Comparison of ENCODE assay signal across 28 mouse cellular contexts in the genomic region with DNA sequence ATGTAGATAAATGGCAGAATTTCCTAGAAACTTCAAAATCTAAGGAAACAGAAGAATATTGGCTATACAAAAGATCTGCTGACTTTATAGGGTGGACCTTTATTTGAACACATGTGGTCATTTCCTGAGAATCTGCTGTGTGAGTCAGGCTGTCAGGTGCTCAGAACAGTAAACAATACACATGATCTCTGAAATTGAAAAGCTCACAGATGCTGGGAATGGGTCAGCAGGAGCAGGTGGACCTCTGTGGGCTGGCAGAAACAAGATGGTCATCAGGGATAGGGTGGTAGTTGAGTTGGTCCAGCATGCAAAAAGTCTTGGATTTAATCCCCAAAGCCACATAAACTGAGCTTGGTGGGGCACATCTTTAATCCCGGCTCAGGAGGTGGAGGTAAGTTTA. TPM values are rescaled to one million over a fixed set of nuclear protein-coding genes. Genes with fewer than 3 reads are reported as not detected.
DNase-seq lines count a peak whose midpoint lies in the region; ATAC-seq and TF ChIP-seq lines count a peak whose summit lies in the region.
"Had no signal": no experiment of that assay in that cellular context is flagged by ENCODE, and none has a peak within 500 bp of the region (broad histone marks: within the 10 kb centered on the region; RNA-seq: fewer than 3 reads in every experiment).

No protein-coding gene starts in this region.

- no peak overlapping the region for H3K27ac ChIP-seq in lung, postnatal 0 days (ENCODE audit: low read length)
- peak overlapping the region; percentile 81 for H3K27ac ChIP-seq in liver, postnatal 0 days (ENCODE audit: low read depth)
- 0 out of 2 replicates have a peak overlapping the region, but pooled peaks have one; percentile 58 for H3K27ac ChIP-seq in stomach, postnatal 0 days (replicated peaks)
- H3K27ac ChIP-seq: embryonic facial prominence, embryonic 15.5 days; forebrain, embryonic 15.5 days; heart, embryonic 13.5 days; hindbrain, embryonic 10.5 days; hindbrain, embryonic 15.5 days; left cerebral cortex, adult 2 months; limb, embryonic 12.5 days; liver, embryonic 14.5 days; neural tube, embryonic 12.5 days had no signal

- WGBS in lung, postnatal 0 days, result 87% methylated on average over 1 of the region's 1 CpGs
- WGBS in liver, postnatal 0 days (ENCODE audit: insufficient replicate concordance), result 97% methylated on average over 1 of the region's 1 CpGs
- 77% methylated on average over 1 of the region's 1 CpGs for WGBS in stomach, postnatal 0 days

- no peak overlapping the region for H3K4me3 ChIP-seq in lung, postnatal 0 days (ENCODE audit: low read depth, low read length)
- no peak overlapping the region for H3K4me3 ChIP-seq in liver, postnatal 0 days (ENCODE audit: low read depth, low read length)
- no peak overlapping the region for H3K4me3 ChIP-seq in stomach, postnatal 0 days (ENCODE audit: low read depth, low read length)
- H3K4me3 ChIP-seq: embryonic facial prominence, embryonic 15.5 days; forebrain, embryonic 15.5 days; heart, embryonic 13.5 days; hindbrain, embryonic 10.5 days; hindbrain, embryonic 15.5 days; left cerebral cortex, adult 2 months; limb, embryonic 12.5 days; neural tube, embryonic 12.5 days had no signal

- H3K9me3 ChIP-seq in lung, postnatal 0 days (ENCODE audit: low read length), result no peaks in the 10 kb centered on the region
- no peaks in the 10 kb centered on the region for H3K9me3 ChIP-seq in liver, postnatal 0 days (ENCODE audit: low read length)
- H3K9me3 ChIP-seq in stomach, postnatal 0 days (ENCODE audit: control insufficient read depth, low read length), result no peaks in the 10 kb centered on the region
- H3K9me3 ChIP-seq: embryonic facial prominence, embryonic 15.5 days; forebrain, embryonic 15.5 days; heart, embryonic 13.5 days; hindbrain, embryonic 10.5 days; hindbrain, embryonic 15.5 days; limb, embryonic 12.5 days; neural tube, embryonic 12.5 days had no signal

- no peak for ATAC-seq in lung, postnatal 0 days
- peak; percentile 77 for ATAC-seq in liver, postnatal 0 days
- ATAC-seq in stomach, postnatal 0 days (ENCODE audit: low FRiP score, low TSS enrichment), result peak; percentile 86
- ATAC-seq: CD4-positive, CD25-positive, alpha-beta regulatory T cell, adult 4 months; forebrain, embryonic 15.5 days; midbrain, embryonic 16.5 days had no signal

- no peaks in the 10 kb centered on the region for H3K27me3 ChIP-seq in lung, postnatal 0 days (replicated peaks; ENCODE audit: insufficient read depth, low read length)
- H3K27me3 ChIP-seq in liver, postnatal 0 days (ENCODE audit: insufficient read depth, low read length), result no peaks in the 10 kb centered on the region
- H3K27me3 ChIP-seq in stomach, postnatal 0 days (ENCODE audit: control insufficient read depth, insufficient read depth, low read length), result no peaks in the 10 kb centered on the region
- H3K27me3 ChIP-seq: embryonic facial prominence, embryonic 15.5 days; forebrain, embryonic 15.5 days; heart, embryonic 13.5 days; hindbrain, embryonic 15.5 days; limb, embryonic 12.5 days; neural tube, embryonic 12.5 days had no signal

- intact Hi-C loops in heart, postnatal 25 days (cut with DNase I), result no loop called here

- H3K36me3 ChIP-seq in lung, postnatal 0 days (ENCODE audit: insufficient read depth, low read length), result no peaks in the 10 kb centered on the region
- peaks cover 10% of the 10 kb centered on the region for H3K36me3 ChIP-seq in liver, postnatal 0 days (replicated peaks; ENCODE audit: insufficient read depth, low read length)
- H3K36me3 ChIP-seq in stomach, postnatal 0 days (ENCODE audit: control insufficient read depth, insufficient read depth, low read length), result no peaks in the 10 kb centered on the region
- H3K36me3 ChIP-seq: embryonic facial prominence, embryonic 15.5 days; forebrain, embryonic 15.5 days; hindbrain, embryonic 15.5 days had no signal

- peak; percentile 79 for DNase-seq in heart, adult 11 months
- DNase-seq in heart, postnatal 25 days (ENCODE audit: low spot score), result no peak
- peak; percentile 31 for DNase-seq in lung, postnatal 0 days (ENCODE audit: low spot score)
- DNase-seq in lung, postnatal 25 days (ENCODE audit: low spot score), result no peak
- no peak for DNase-seq in liver, postnatal 0 days
- no peak for DNase-seq in stomach, postnatal 0 days (ENCODE audit: low spot score)
- DNase-seq in spleen, adult 18-20 months, result no peak
- no peak for DNase-seq in right cerebral cortex, adult 2 months (ENCODE audit: low spot score in 2 of 2)
- DNase-seq: adrenal gland, postnatal 25 days; cerebellum, adult 18-20 months; cerebellum, postnatal 10 days; heart, postnatal 10 days; kidney, adult 9 months; kidney, postnatal 10 days; layer of hippocampus, adult 9-11 months; thymus, adult 2 months; thymus, postnatal 36 days had no signal

- H3K9ac ChIP-seq in lung, postnatal 0 days (replicated peaks; ENCODE audit: low read depth), result no peak overlapping the region
- no peak overlapping the region for H3K9ac ChIP-seq in liver, postnatal 0 days (replicated peaks)
- H3K9ac ChIP-seq in stomach, postnatal 0 days (ENCODE audit: low read length), result no peak overlapping the region
- H3K9ac ChIP-seq: embryonic facial prominence, embryonic 15.5 days; forebrain, embryonic 15.5 days; heart, embryonic 13.5 days; hindbrain, embryonic 15.5 days; limb, embryonic 12.5 days; liver, embryonic 14.5 days; neural tube, embryonic 12.5 days had no signal

- H3K4me1 ChIP-seq in lung, postnatal 0 days (ENCODE audit: insufficient read depth, low read depth, low read length), result peaks cover 6% of the 10 kb centered on the region; the same call in 1 of the 2 replicates
- H3K4me1 ChIP-seq in liver, postnatal 0 days (ENCODE audit: insufficient read depth), result peaks cover 27% of the 10 kb centered on the region
- no peaks in the 10 kb centered on the region for H3K4me1 ChIP-seq in stomach, postnatal 0 days (replicated peaks; ENCODE audit: control insufficient read depth, insufficient read depth)
- H3K4me1 ChIP-seq: embryonic facial prominence, embryonic 15.5 days; forebrain, embryonic 15.5 days; hindbrain, embryonic 10.5 days; limb, embryonic 12.5 days; neural tube, embryonic 12.5 days had no signal

- H3K4me2 ChIP-seq in lung, postnatal 0 days (replicated peaks; ENCODE audit: low read depth, low read length), result no peak overlapping the region
- H3K4me2 ChIP-seq in liver, postnatal 0 days (ENCODE audit: low read depth, low read length), result no peak overlapping the region
- H3K4me2 ChIP-seq in stomach, postnatal 0 days (replicated peaks; ENCODE audit: low read depth), result no peak overlapping the region
- H3K4me2 ChIP-seq: embryonic facial prominence, embryonic 15.5 days; forebrain, embryonic 15.5 days; heart, embryonic 13.5 days; hindbrain, embryonic 15.5 days; limb, embryonic 12.5 days; neural tube, embryonic 12.5 days had no signal

- TF ChIP-seq EP300 in lung, postnatal 0 days (IDR thresholded peaks at IDR 0.05), result peak; percentile 38
- TF ChIP-seq EP300 in liver, postnatal 0 days (IDR thresholded peaks at IDR 0.05; ENCODE audit: low read depth), result peak; percentile 46; the same call in 1 of the 2 replicates
- no peak for TF ChIP-seq EP300 in stomach, postnatal 0 days (optimal IDR thresholded peaks at IDR 0.05)

- TF ChIP-seq CTCF in lung, postnatal 0 days (IDR thresholded peaks at IDR 0.05), result no peak
- TF ChIP-seq CTCF in liver, postnatal 0 days (IDR thresholded peaks at IDR 0.05; ENCODE audit: low read depth), result no peak
- TF ChIP-seq CTCF in stomach, postnatal 0 days (IDR thresholded peaks at IDR 0.05; ENCODE audit: low read depth), result no peak

RNA-seq across cellular contexts. Expression of a gene that starts 53.8 kb away (rescaled TPM):
- total RNA-seq in heart, postnatal 25 days (2021), result 1 to 10 TPM; 4.6 to 4.8 TPM
- polyA plus RNA-seq in lung, postnatal 0 days (2015; fragmentation: Nextera tagmentation; extraction: Ambion mirVana), result 7.3 and 7.5 TPM in 2 replicates
- polyA plus RNA-seq in liver, postnatal 0 days (2015; fragmentation: Nextera tagmentation; extraction: Ambion mirVana), result 4.3 and 4.4 TPM in 2 replicates
- 7.6 and 7.8 TPM in 2 replicates for polyA plus RNA-seq in stomach, postnatal 0 days (2015; fragmentation: Nextera tagmentation; extraction: Ambion mirVana)

RNA-seq across cellular contexts. Expression of a gene that starts 54.0 kb away (rescaled TPM):
- 10 to 100 TPM; 19.1 to 19.2 TPM for total RNA-seq in heart, postnatal 25 days (2021)
- polyA plus RNA-seq in lung, postnatal 0 days (2015; fragmentation: Nextera tagmentation; extraction: Ambion mirVana), result 35.5 and 35.6 TPM in 2 replicates
- 20.6 and 23.6 TPM in 2 replicates for polyA plus RNA-seq in liver, postnatal 0 days (2015; fragmentation: Nextera tagmentation; extraction: Ambion mirVana)
- polyA plus RNA-seq in stomach, postnatal 0 days (2015; fragmentation: Nextera tagmentation; extraction: Ambion mirVana), result 40.7 and 42.3 TPM in 2 replicates

Comparison
In these comparisons a context has a peak if more than half of its experiments do, and no peak if none do; other contexts are left out.
1. DNase-seq: peak in heart, adult 11 months (single experiment) and lung, postnatal 0 days (single experiment); none in heart, postnatal 25 days (single experiment), lung, postnatal 25 days (single experiment), liver, postnatal 0 days (single experiment), stomach, postnatal 0 days (single experiment), spleen, adult 18-20 months (0 of 2) and right cerebral cortex, adult 2 months (0 of 2).